Mouse (Mus musculus): ENCODE measurements around the gene Cnot8. TPM values are rescaled to one million over a fixed set of nuclear protein-coding genes. Genes with fewer than 3 reads are reported as not detected.

Gene Cnot8
- total and polyA plus RNA-seq, 2 experiments from 2014 or later: 80.0 to 88.7 TPM

DNA sequence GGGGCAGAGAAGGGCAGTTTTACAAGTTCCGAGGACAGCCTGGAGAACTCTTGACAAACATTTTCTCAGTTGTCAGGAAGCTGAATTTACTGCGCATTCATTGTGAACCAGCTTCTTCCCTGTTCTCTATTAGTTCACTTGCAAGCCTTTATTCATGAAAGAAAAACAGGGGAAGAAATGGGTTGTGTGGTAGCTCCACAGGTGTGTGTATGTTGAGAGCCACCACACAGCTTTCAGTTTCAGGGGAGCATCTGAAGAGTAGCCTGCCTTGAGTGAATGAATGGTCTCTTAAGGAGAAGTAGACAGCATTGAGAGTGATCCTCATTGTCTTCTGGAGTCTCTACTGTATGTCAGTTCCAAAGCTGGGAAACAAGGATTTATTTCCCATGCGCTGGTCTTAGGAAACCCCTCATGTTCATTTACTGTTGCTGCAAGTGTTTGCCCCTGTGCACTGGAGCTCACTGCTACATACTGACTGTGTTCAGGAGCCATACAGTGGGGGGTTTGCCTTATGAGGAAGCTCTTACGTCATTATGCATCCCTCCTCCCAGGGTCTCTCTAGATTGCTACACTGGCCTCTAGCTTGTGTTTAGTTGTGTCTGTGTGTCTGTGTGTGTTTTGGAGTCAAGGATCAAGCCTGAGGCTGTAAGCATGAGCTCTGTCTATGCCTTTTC, 3.8 kb downstream of the Cnot8 start:
- Histone ChIP-seq H3K4me3 (ENCODE audit: low read depth, low read length) (no peak overlapping the region), H3K27ac (ENCODE audit: low read depth, low read length) (no peak overlapping the region), H3K9me3 (ENCODE audit: low read length) (no peaks in the 10 kb centered on the region), H3K36me3 (ENCODE audit: insufficient read depth, low read length) (peaks cover 10% of the 10 kb centered on the region), H3K4me2 (ENCODE audit: low read depth, low read length, poor library complexity, severe bottlenecking) (no peak overlapping the region), H3K27me3 (ENCODE audit: insufficient read depth, low read length) (no peaks in the 10 kb centered on the region), H3K4me1 (ENCODE audit: insufficient read depth, low read length) (peaks cover 9% of the 10 kb centered on the region; the same call in 1 of the 2 replicates), H3K9ac (replicated peaks; ENCODE audit: low read length, poor library complexity, severe bottlenecking) (no peak overlapping the region)
- ATAC-seq (ENCODE audit: low FRiP score): no peak
- no peak for DNase-seq (ENCODE audit: low spot score)
- WGBS: 90% methylated on average over 4 of the region's 4 CpGs
- TF ChIP-seq CTCF (IDR thresholded peaks at IDR 0.05): no peak

DNA sequence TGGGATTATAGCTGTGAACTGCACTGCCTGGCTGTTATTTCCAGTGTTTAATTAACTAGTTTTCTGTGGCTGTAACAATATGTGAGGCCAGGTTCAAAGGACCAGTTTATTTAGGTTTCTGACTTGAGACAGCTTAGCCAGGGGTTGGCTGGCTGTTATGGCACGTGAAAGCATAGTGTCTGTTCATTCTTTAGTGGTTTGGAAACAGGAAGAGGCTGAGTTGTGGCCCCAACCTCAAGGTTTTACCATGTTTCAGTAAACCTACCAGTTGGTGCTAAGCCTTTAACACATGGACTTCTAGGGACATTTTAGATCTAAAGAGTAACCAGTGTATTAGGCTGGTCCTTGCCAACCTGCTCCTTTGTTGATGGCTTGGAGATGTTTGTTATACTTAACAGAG, 12.6 kb downstream of the Cnot8 start:
- Histone ChIP-seq H3K27ac (ENCODE audit: low read depth, low read length) (no peak overlapping the region), H3K27me3 (ENCODE audit: insufficient read depth, low read length) (no peaks in the 10 kb centered on the region), H3K4me3 (ENCODE audit: low read depth, low read length) (no peak overlapping the region), H3K4me1 (ENCODE audit: insufficient read depth, low read length) (no peaks in the 10 kb centered on the region), H3K4me2 (ENCODE audit: low read depth, low read length, poor library complexity, severe bottlenecking) (no peak overlapping the region), H3K9me3 (ENCODE audit: low read length) (no peaks in the 10 kb centered on the region), H3K36me3 (ENCODE audit: insufficient read depth, low read length) (peaks cover 59% of the 10 kb centered on the region), H3K9ac (replicated peaks; ENCODE audit: low read length, poor library complexity, severe bottlenecking) (no peak overlapping the region)
- DNase-seq (ENCODE audit: low spot score) (no peak), ATAC-seq (ENCODE audit: low FRiP score) (no peak)
- 89% methylated on average over 1 of the region's 1 CpGs for WGBS
- no peak for TF ChIP-seq CTCF (IDR thresholded peaks at IDR 0.05)

DNA sequence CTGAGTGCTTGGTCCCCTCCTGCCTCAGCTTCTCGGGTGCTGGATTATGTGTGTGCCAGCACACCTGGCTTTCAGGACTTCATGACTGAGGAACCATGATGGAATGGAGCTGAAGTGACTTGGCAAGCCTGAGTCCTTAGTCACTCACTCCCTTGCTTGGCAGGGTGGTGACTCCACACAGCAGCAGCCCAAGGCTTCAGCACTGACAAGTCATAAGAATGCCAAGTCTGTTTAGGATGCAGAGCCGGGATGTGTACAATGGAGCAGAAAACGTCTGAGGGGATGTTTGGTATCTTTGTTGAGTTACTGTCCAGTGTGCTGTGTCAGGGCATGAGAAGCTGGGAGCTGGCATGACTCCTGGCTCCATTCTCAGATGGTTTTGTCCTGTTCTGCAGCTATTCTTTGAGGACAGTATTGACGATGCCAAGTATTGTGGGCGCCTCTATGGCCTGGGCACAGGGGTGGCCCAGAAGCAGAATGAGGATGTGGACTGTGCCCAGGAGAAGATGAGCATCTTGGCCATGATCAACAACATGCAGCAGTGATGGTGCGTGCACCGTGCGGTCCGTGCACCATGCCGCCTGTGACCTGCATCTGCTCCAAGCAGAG, 13.2 kb downstream of the Cnot8 start:
- no peak for TF ChIP-seq CTCF (IDR thresholded peaks at IDR 0.05)
- Histone ChIP-seq H3K4me1 (ENCODE audit: insufficient read depth, low read length) (no peaks in the 10 kb centered on the region), H3K36me3 (ENCODE audit: insufficient read depth, low read length) (peaks cover 65% of the 10 kb centered on the region), H3K9me3 (ENCODE audit: low read length) (no peaks in the 10 kb centered on the region), H3K9ac (replicated peaks; ENCODE audit: low read length, poor library complexity, severe bottlenecking) (no peak overlapping the region), H3K4me3 (ENCODE audit: low read depth, low read length) (no peak overlapping the region), H3K4me2 (ENCODE audit: low read depth, low read length, poor library complexity, severe bottlenecking) (no peak overlapping the region), H3K27me3 (ENCODE audit: insufficient read depth, low read length) (no peaks in the 10 kb centered on the region), H3K27ac (ENCODE audit: low read depth, low read length) (no peak overlapping the region)
- peak; percentile 54; the same call in 1 of the 2 replicates for ATAC-seq (ENCODE audit: low FRiP score)
- 76% methylated on average over 9 of the region's 10 CpGs for WGBS
- peak; percentile 60 for DNase-seq (ENCODE audit: low spot score)

DNA sequence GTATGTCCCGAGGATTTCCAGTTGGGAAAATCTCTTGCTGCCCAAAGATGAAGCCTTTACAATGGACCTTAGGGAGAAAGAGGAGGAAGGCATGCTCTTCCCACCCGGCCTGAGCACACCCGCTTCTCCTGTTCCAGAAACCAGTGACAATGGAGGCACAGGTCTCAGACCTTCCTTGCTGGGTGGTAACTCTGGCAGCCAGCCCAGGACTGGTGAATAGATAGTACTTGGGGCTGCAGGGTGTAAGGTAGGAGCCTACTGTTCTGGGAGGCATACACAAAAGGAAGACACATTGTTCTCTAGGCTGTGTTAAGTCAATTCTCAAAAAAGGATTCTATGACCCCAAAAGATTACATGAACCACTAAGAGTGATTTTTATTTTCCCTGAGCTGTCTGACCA, 16.7 kb downstream of the Cnot8 start:
- no peak for TF ChIP-seq CTCF (IDR thresholded peaks at IDR 0.05)
- 80% methylated on average over 3 of the region's 3 CpGs for WGBS
- Histone ChIP-seq H3K36me3 (ENCODE audit: insufficient read depth, low read length) (peaks cover 64% of the 10 kb centered on the region), H3K4me2 (ENCODE audit: low read depth, low read length, poor library complexity, severe bottlenecking) (no peak overlapping the region), H3K9me3 (ENCODE audit: low read length) (no peaks in the 10 kb centered on the region), H3K4me1 (ENCODE audit: insufficient read depth, low read length) (no peaks in the 10 kb centered on the region), H3K4me3 (ENCODE audit: low read depth, low read length) (no peak overlapping the region), H3K27ac (ENCODE audit: low read depth, low read length) (no peak overlapping the region), H3K9ac (replicated peaks; ENCODE audit: low read length, poor library complexity, severe bottlenecking) (no peak overlapping the region), H3K27me3 (ENCODE audit: insufficient read depth, low read length) (no peaks in the 10 kb centered on the region)
- ATAC-seq (ENCODE audit: low FRiP score) (no peak), DNase-seq (ENCODE audit: low spot score) (no peak)

DNA sequence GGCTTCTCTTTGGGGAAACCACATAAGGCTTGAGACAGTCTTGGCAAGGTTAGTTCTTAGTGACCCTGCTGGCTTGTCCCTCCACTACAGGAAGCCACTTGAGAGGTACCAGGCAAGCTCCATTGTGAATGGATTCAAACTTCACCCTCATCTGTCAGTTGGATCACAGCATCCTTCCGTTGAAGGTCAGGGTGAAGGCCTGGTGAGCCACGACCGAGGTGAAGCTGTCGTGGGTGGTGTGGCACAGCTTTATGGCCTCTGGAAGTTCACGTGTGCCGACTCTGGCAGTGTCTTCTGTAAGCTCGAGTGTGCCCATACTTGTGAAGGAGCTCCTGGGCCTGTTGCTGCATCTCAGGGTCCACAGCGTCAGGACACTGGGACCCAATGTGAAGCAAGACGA, 17.4 kb downstream of the Cnot8 start:
- no peak overlapping the region for H3K9ac ChIP-seq (replicated peaks; ENCODE audit: low read length, poor library complexity, severe bottlenecking)
- 91% methylated on average over 9 of the region's 9 CpGs for WGBS

DNA sequence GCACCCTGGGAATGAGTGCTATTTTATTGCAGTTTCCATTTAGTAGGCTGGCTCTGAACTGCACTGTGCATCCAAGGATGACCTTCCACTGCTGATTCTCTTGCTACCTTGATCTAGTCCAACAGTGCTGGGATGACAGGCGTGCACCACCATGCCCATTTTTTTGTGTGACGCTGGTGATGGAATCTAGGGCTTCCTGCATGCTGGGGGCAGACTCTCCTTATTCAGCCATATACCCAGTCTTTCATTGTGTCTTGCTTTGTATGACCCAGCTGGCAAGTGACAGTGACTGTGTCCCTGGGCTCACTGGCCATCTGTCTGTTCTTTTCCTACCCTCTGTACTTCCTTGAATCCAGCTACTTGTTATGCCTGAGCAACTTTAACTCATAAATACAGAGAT, 19.8 kb downstream of the Cnot8 start:
- H3K9me3 ChIP-seq (ENCODE audit: low read length): no peaks in the 10 kb centered on the region
- no peak overlapping the region for H3K9ac ChIP-seq (replicated peaks; ENCODE audit: low read length, poor library complexity, severe bottlenecking)
- H3K4me2 ChIP-seq (ENCODE audit: low read depth, low read length, poor library complexity, severe bottlenecking): no peak overlapping the region
- no peak for TF ChIP-seq CTCF (IDR thresholded peaks at IDR 0.05)
- ATAC-seq (ENCODE audit: low FRiP score): no peak
- no peaks in the 10 kb centered on the region for H3K4me1 ChIP-seq (ENCODE audit: insufficient read depth, low read length)
- DNase-seq (ENCODE audit: low spot score): no peak
- no peak overlapping the region for H3K4me3 ChIP-seq (ENCODE audit: low read depth, low read length)
- 85% methylated on average over 2 of the region's 2 CpGs for WGBS
- H3K36me3 ChIP-seq (ENCODE audit: insufficient read depth, low read length): peaks cover 62% of the 10 kb centered on the region
- H3K27me3 ChIP-seq (ENCODE audit: insufficient read depth, low read length): no peaks in the 10 kb centered on the region
- no peak overlapping the region for H3K27ac ChIP-seq (ENCODE audit: low read depth, low read length)

More for the DNA sequence above, 17.4 kb downstream of the Cnot8 start:
- H3K9me3 ChIP-seq (ENCODE audit: low read length): no peaks in the 10 kb centered on the region
- H3K4me2 ChIP-seq (ENCODE audit: low read depth, low read length, poor library complexity, severe bottlenecking): no peak overlapping the region
- DNase-seq (ENCODE audit: low spot score): no peak
- no peaks in the 10 kb centered on the region for H3K4me1 ChIP-seq (ENCODE audit: insufficient read depth, low read length)
- TF ChIP-seq CTCF (IDR thresholded peaks at IDR 0.05): no peak
- no peaks in the 10 kb centered on the region for H3K27me3 ChIP-seq (ENCODE audit: insufficient read depth, low read length)
- H3K4me3 ChIP-seq (ENCODE audit: low read depth, low read length): no peak overlapping the region
- ATAC-seq (ENCODE audit: low FRiP score): no peak
- H3K27ac ChIP-seq (ENCODE audit: low read depth, low read length): no peak overlapping the region
- H3K36me3 ChIP-seq (ENCODE audit: insufficient read depth, low read length): peaks cover 64% of the 10 kb centered on the region

Data from midbrain, postnatal 0 days (tissue).